Mouse (Mus musculus): ENCODE results near the gene Vps45.

GRCm38 (mm10) chr3:96106151-96106550 lies 47.9 kb upstream of the Vps45 start:
- TF ChIP-seq CTCF (IDR thresholded peaks at IDR 0.05; ENCODE audit: insufficient read depth, low read length) (no peak), POLR2A (IDR thresholded peaks at IDR 0.05; ENCODE audit: borderline replicate concordance, extremely low read depth, low read depth, low read length) (no peak)

Measured in lung, adult 2 months (tissue).